Comparison of ENCODE assay signal across 23 mouse cellular contexts in genomic region chr3:35966493-35966892, GRCm38 (mm10). TPM values are rescaled to one million over a fixed set of nuclear protein-coding genes. Genes with fewer than 3 reads are reported as not detected.
DNase-seq lines count a peak whose midpoint lies in the region; ATAC-seq and TF ChIP-seq lines count a peak whose summit lies in the region.
"Had no signal": no experiment of that assay in that cellular context is flagged by ENCODE, and none has a peak within 500 bp of the region (broad histone marks: within the 10 kb centered on the region; RNA-seq: fewer than 3 reads in every experiment).

No protein-coding gene starts in this region.

- no peak overlapping the region for H3K4me3 ChIP-seq in MEL (ENCODE audit: control insufficient read depth in 1 of 2, insufficient read depth in 1 of 2, low read depth in 2 of 2, low read length in 2 of 2)
- no peak overlapping the region for H3K4me3 ChIP-seq in kidney, embryonic 15.5 days (replicated peaks)
- H3K4me3 ChIP-seq: embryonic facial prominence, embryonic 10.5 days; gastrocnemius, adult 2 months; hindbrain, embryonic 12.5 days had no signal

- no peaks in the 10 kb centered on the region for H3K79me2 ChIP-seq in MEL (ENCODE audit: control insufficient read depth, insufficient read depth, low read length, poor library complexity)

- peaks cover 0 to 26% of the 10 kb centered on the region in 2 experiments; a peak in 2 of 4 replicates for H3K36me3 ChIP-seq in MEL (ENCODE audit: control insufficient read depth in 1 of 2, insufficient read depth in 2 of 2, low read length in 2 of 2)
- H3K36me3 ChIP-seq in kidney, embryonic 15.5 days = peaks cover 61% of the 10 kb centered on the region

- no peak overlapping the region for H3K9ac ChIP-seq in MEL (ENCODE audit: control insufficient read depth, low read depth, low read length, poor library complexity, severe bottlenecking)
- no peak overlapping the region for H3K9ac ChIP-seq in kidney, embryonic 15.5 days
- H3K9ac ChIP-seq: hindbrain, embryonic 12.5 days had no signal

- TF ChIP-seq CTCF in MEL (IDR thresholded peaks at IDR 0.05 in 2 of 3, conservative IDR thresholded peaks at IDR 0.05 in 1 of 3; ENCODE audit: control insufficient read depth in 1 of 3, insufficient read depth in 1 of 3, low read depth in 2 of 3, low read length in 3 of 3, poor library complexity in 1 of 3, severe bottlenecking in 1 of 3) = no peak

- TF ChIP-seq RAD21 in MEL (IDR thresholded peaks at IDR 0.05; ENCODE audit: low read depth, low read length) = no peak

- H3K27ac ChIP-seq in MEL (ENCODE audit: control insufficient read depth, low read depth, low read length) = peak overlapping the region; percentile 88
- no peak overlapping the region for H3K27ac ChIP-seq in kidney, embryonic 15.5 days
- H3K27ac ChIP-seq: embryonic facial prominence, embryonic 10.5 days; gastrocnemius, adult 2 months; hindbrain, embryonic 12.5 days had no signal

- H3K4me2 ChIP-seq in kidney, embryonic 15.5 days = no peak overlapping the region
- H3K4me2 ChIP-seq: heart, embryonic 11.5 days; hindbrain, embryonic 12.5 days had no signal

- no peaks in the 10 kb centered on the region for H3K27me3 ChIP-seq in MEL (ENCODE audit: control insufficient read depth in 1 of 2, insufficient read depth in 2 of 2, low read length in 2 of 2)
- H3K27me3 ChIP-seq in kidney, embryonic 15.5 days = no peaks in the 10 kb centered on the region
- H3K27me3 ChIP-seq: hindbrain, embryonic 12.5 days had no signal

- H3K4me1 ChIP-seq in MEL (ENCODE audit: control insufficient read depth in 1 of 2, insufficient read depth in 2 of 2, low read length in 2 of 2) = peaks cover 17 to 20% of the 10 kb centered on the region in 2 experiments
- H3K4me1 ChIP-seq in kidney, embryonic 15.5 days = no peaks in the 10 kb centered on the region
- H3K4me1 ChIP-seq: embryonic facial prominence, embryonic 10.5 days; hindbrain, embryonic 12.5 days had no signal

- H3K9me3 ChIP-seq in MEL (replicated peaks; ENCODE audit: insufficient read depth, low read length) = no peaks in the 10 kb centered on the region
- H3K9me3 ChIP-seq in kidney, embryonic 15.5 days (replicated peaks) = no peaks in the 10 kb centered on the region
- H3K9me3 ChIP-seq: embryonic facial prominence, embryonic 10.5 days; hindbrain, embryonic 12.5 days had no signal

- peak; percentile 82 to 83 for TF ChIP-seq EP300 in MEL (IDR thresholded peaks at IDR 0.05; ENCODE audit: low read depth in 1 of 2, low read length in 2 of 2)

- 90% methylated on average over 2 of the region's 2 CpGs for WGBS in kidney, embryonic 15.5 days

- no peak for TF ChIP-seq POLR2A in MEL (IDR thresholded peaks at IDR 0.05; ENCODE audit: control insufficient read depth in 1 of 2, insufficient read depth in 1 of 2, low read depth in 1 of 2, low read length in 2 of 2, poor library complexity in 1 of 2)

- peak; percentile 74 to 82; a peak in 3 of 4 replicates for ATAC-seq in hematopoietic stem cell, adult 5-6 weeks (replicated peaks in 1 of 2; ENCODE audit: insufficient read depth in 1 of 2, low FRiP score in 2 of 2, low TSS enrichment in 1 of 2, low read depth in 1 of 2, poor library complexity in 2 of 2, severe bottlenecking in 2 of 2)
- 0 out of 2 replicates have a peak, but pooled peaks have one; percentile 55 for ATAC-seq in monocyte, adult 5-6 weeks (replicated peaks; ENCODE audit: insufficient number of reproducible peaks, low FRiP score, low TSS enrichment, poor library complexity, severe bottlenecking)
- ATAC-seq in kidney, embryonic 15.5 days (replicated peaks; ENCODE audit: low FRiP score) = no peak
- ATAC-seq: CD4-positive, CD25-positive, alpha-beta regulatory T cell, adult 4 months; forebrain, embryonic 14.5 days; hindbrain, embryonic 16.5 days; inflammation-experienced regulatory T-cells, adult 6 months had no signal

- DNase-seq in A20 (ENCODE audit: low read depth, low spot score) = peak; percentile 58
- peak; percentile 82 for DNase-seq in MEL (ENCODE audit: low read depth, low spot score)
- no peak for DNase-seq in cerebellum, postnatal 4 days (ENCODE audit: low spot score in 2 of 2)
- DNase-seq in urinary bladder, postnatal 4 days (ENCODE audit: low spot score in 2 of 2) = no peak
- DNase-seq: adrenal gland, adult 8-10 months; adrenal gland, postnatal 36 days; B cell, adult 2 months; cerebellum, adult 2 months; cerebellum, postnatal 10 days; gastrocnemius, adult 2 months; gastrocnemius, postnatal 25 days; heart, adult 18-20 months; kidney, adult 11 months had no signal

TF ChIP-seq in MEL, 35 proteins besides CTCF, POLR2A, EP300 and RAD21:
- TF ChIP-seq MYC (IDR thresholded peaks at IDR 0.05; ENCODE audit: low read depth, low read length) = 0 out of 2 replicates have a peak, but pooled peaks have one; percentile 29
- 0 out of 2 replicates have a peak, but pooled peaks have one; percentile 34 for TF ChIP-seq RCOR1 (IDR thresholded peaks at IDR 0.05; ENCODE audit: low read depth, low read length)
- TF ChIP-seq SIN3A (IDR thresholded peaks at IDR 0.05; ENCODE audit: low read length) = peak; percentile 70
- TF ChIP-seq TBP (IDR thresholded peaks at IDR 0.05; ENCODE audit: low read depth, low read length) = peak; percentile 53
- 0 out of 2 replicates have a peak, but pooled peaks have one; percentile 51 for TF ChIP-seq MEF2A (IDR thresholded peaks at IDR 0.05; ENCODE audit: extremely low read depth, insufficient replicate concordance, low read depth, low read length, poor library complexity, severe bottlenecking)
- TF ChIP-seq BHLHE40 (IDR thresholded peaks at IDR 0.05; ENCODE audit: borderline replicate concordance, low read depth, low read length) = no peak
- peak; percentile 42; the same call in 1 of the 2 replicates for TF ChIP-seq MXI1 (IDR thresholded peaks at IDR 0.05; ENCODE audit: low read depth, low read length)
- TF ChIP-seq MYB (IDR thresholded peaks at IDR 0.05; ENCODE audit: low read depth, low read length) = peak; percentile 73
- TF ChIP-seq ZNF384 (IDR thresholded peaks at IDR 0.05; ENCODE audit: low read depth, low read length) = peak; percentile 21; the same call in 1 of the 2 replicates
- TF ChIP-seq MAX (IDR thresholded peaks at IDR 0.05; ENCODE audit: low read length) = peak; percentile 35; the same call in 1 of the 2 replicates
- TF ChIP-seq USF1 (IDR thresholded peaks at IDR 0.05; ENCODE audit: low read depth, low read length) = no peak
- peak; percentile 79 for TF ChIP-seq ETS1 (IDR thresholded peaks at IDR 0.05; ENCODE audit: low read depth, low read length)
- TF ChIP-seq TCF12 (IDR thresholded peaks at IDR 0.05; ENCODE audit: low read depth, low read length) = peak; percentile 52
- no peak for TF ChIP-seq POLR2AphosphoS5 (IDR thresholded peaks at IDR 0.05; ENCODE audit: borderline replicate concordance, low read depth, low read length)

RNA-seq across cellular contexts. Expression of gene Dcun1d1, which starts 29.2 kb away (rescaled TPM):
- total RNA-seq in MEL (2012; rRNA removed) = 35.1 and 37.7 TPM in 2 replicates
- 10 to 100 TPM; 20.8 to 32.7 TPM for polyA plus RNA-seq in MEL (2012; ENCODE audit: insufficient read depth in 1 of 2, insufficient read length in 2 of 2, low read depth in 1 of 2, low replicate concordance in 2 of 2, missing spikeins in 1 of 2)
- 476 and 482 TPM in 2 replicates for total RNA-seq in hematopoietic stem cell, adult 5-6 weeks (2017)
- 153 to 202 TPM (median 172 TPM) in 3 replicates for total RNA-seq in monocyte, adult 5-6 weeks (2017)
- polyA plus RNA-seq in kidney, embryonic 15.5 days (2015; fragmentation: Nextera tagmentation; extraction: Ambion mirVana) = 93.1 and 95.5 TPM in 2 replicates

RNA-seq across cellular contexts. Expression of gene Mccc1, which starts 34.0 kb away (rescaled TPM):
- 4.0 and 4.9 TPM in 2 replicates for total RNA-seq in MEL (2012; rRNA removed)
- 10 to 100 TPM in 1 of 2 experiments, not detected in 1; 14.7 TPM for polyA plus RNA-seq in MEL (2012; ENCODE audit: insufficient read depth in 1 of 2, insufficient read length in 2 of 2, low read depth in 1 of 2, low replicate concordance in 2 of 2, missing spikeins in 1 of 2)
- 6.9 and 18.2 TPM in 2 replicates for total RNA-seq in hematopoietic stem cell, adult 5-6 weeks (2017)
- total RNA-seq in monocyte, adult 5-6 weeks (2017) = 1.2 to 13.1 TPM (median 11.5 TPM) in 3 replicates
- polyA plus RNA-seq in kidney, embryonic 15.5 days (2015; fragmentation: Nextera tagmentation; extraction: Ambion mirVana) = 50.4 and 56.8 TPM in 2 replicates

Comparison
In these comparisons a context has a peak if more than half of its experiments do, and no peak if none do; other contexts are left out.
1. DNase-seq: peak in A20 (single experiment) and MEL (single experiment); none in cerebellum, postnatal 4 days (0 of 2) and urinary bladder, postnatal 4 days (0 of 2).